Comparison of ENCODE assay signal across 19 mouse cellular contexts in genomic region chr6:91493053-91493452, GRCm38 (mm10).
"Had no signal": no experiment of that assay in that cellular context is flagged by ENCODE, and none has a peak within 500 bp of the region (broad histone marks: within the 10 kb centered on the region; RNA-seq: fewer than 3 reads in every experiment).

No protein-coding gene starts in this region.

- H3K9me3 ChIP-seq: kidney, embryonic 15.5 days; limb, embryonic 12.5 days; limb, embryonic 15.5 days; liver, embryonic 13.5 days; lung, embryonic 15.5 days; midbrain, embryonic 10.5 days; midbrain, embryonic 13.5 days; neural tube, embryonic 13.5 days had no signal

- H3K4me2 ChIP-seq: kidney, embryonic 15.5 days; limb, embryonic 12.5 days; limb, embryonic 15.5 days; liver, embryonic 13.5 days; lung, embryonic 15.5 days; midbrain, embryonic 13.5 days; neural tube, embryonic 13.5 days had no signal

- DNase-seq: kidney, adult 11 months; kidney, adult 8-10 months; kidney, postnatal 10 days; kidney, postnatal 4 days; liver, embryonic 13.5 days; lung, adult 18-20 months; lung, postnatal 10 days; lung, postnatal 36 days; thymus, adult 18-20 months; thymus, postnatal 4 days had no signal

- H3K27ac ChIP-seq: kidney, embryonic 15.5 days; limb, embryonic 12.5 days; limb, embryonic 15.5 days; liver, embryonic 13.5 days; lung, embryonic 15.5 days; midbrain, embryonic 13.5 days; neural tube, embryonic 13.5 days had no signal

- H3K4me3 ChIP-seq: kidney, embryonic 15.5 days; limb, embryonic 12.5 days; limb, embryonic 15.5 days; liver, embryonic 13.5 days; lung, embryonic 15.5 days; midbrain, embryonic 10.5 days; midbrain, embryonic 13.5 days; myocyte; neural tube, embryonic 13.5 days had no signal

- H3K4me1 ChIP-seq: limb, embryonic 12.5 days; limb, embryonic 15.5 days; lung, embryonic 15.5 days; midbrain, embryonic 13.5 days; neural tube, embryonic 13.5 days had no signal

- H3K9ac ChIP-seq: kidney, embryonic 15.5 days; limb, embryonic 12.5 days; limb, embryonic 15.5 days; liver, embryonic 13.5 days; lung, embryonic 15.5 days; midbrain, embryonic 13.5 days; neural tube, embryonic 13.5 days had no signal

- H3K27me3 ChIP-seq: kidney, embryonic 15.5 days; limb, embryonic 12.5 days; limb, embryonic 15.5 days; liver, embryonic 13.5 days; lung, embryonic 15.5 days; midbrain, embryonic 13.5 days; neural tube, embryonic 13.5 days had no signal

- ATAC-seq: midbrain, embryonic 13.5 days; midbrain, embryonic 16.5 days had no signal
